Mouse (Mus musculus): ENCODE measurements around the gene Ccdc136.

DNA sequence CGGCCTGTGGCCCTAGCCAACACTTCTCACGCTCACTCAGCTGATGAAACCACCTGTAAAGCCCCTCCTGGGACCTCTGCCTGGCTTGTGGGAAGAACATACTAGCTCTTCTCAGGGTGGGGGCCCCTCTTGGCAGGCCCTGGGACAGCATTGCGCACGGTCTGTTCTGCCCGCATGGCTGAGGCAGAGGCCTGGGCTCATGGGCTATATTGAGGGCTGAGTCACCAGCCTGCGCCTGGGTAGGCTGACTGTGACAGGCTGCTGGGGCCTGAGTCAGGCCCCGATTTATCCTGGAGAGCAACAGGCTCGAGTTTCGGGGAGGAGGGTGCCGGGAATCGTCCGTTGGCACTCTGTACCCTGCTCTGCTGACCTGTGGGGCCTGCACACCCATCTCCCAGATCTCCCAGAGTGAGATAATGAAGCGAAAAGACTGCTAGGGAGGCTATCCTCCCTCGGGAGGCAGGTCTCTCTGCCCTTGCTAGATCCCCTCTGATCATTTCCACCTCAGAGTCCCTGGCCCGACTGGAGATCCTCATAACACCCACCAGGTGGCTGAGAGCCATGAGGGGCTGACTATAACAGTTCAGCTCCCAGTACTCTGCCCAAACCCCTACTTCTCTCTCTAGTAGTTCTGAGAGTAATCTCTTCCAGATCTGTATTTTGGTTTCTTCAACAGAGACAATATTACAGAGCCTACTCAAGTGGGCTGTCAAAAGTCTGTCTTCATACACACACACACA lies 34.7 kb downstream of the Ccdc136 start:
- TF ChIP-seq CTCF (IDR thresholded peaks at IDR 0.05; ENCODE audit: control insufficient read depth, insufficient read depth, insufficient read length): no peak
- TF ChIP-seq MYOG (IDR thresholded peaks at IDR 0.05; ENCODE audit: control insufficient read depth, extremely low read depth, insufficient read length): no peak
- TF ChIP-seq MAX (IDR thresholded peaks at IDR 0.05): peak; percentile 69
- TF ChIP-seq USF1 (IDR thresholded peaks at IDR 0.05; ENCODE audit: low read depth): no peak
- TF ChIP-seq MYOD1 (IDR thresholded peaks at IDR 0.05; ENCODE audit: control insufficient read depth, insufficient read length, low read depth): no peak

Measured in C2C12 (cell line).